Mouse (Mus musculus): Measurements from ENCODE around the gene Rnf8. TPM values are rescaled to one million over a fixed set of nuclear protein-coding genes. Genes with fewer than 3 reads are reported as not detected.

The Rnf8 gene
- total and polyA plus RNA-seq, 2 experiments = 8.8 to 15.2 TPM

DNA sequence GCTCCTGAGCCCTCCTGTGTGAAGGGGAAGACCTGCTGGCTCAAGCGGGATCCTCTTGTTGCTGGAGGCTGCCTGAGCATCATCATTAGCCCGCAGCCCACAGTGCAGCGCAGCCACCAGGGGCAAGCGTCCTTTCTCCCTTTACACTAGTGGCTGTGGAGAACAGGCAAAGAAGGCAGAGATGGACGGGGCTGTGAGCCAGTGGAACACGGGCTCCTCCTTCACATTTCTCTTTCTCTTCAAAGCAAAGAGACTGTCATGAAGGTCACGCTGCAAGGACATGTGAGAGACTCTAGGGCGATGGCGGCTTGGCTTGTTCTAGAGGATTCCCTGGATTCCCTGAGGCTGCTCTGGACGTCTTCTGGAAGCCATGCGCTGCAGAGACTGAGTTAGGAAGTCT lies 26.4 kb downstream of the Rnf8 start:
- no peaks in the 10 kb centered on the region for H3K79me2 ChIP-seq (ENCODE audit: control insufficient read depth, insufficient read depth, low read length)
- no peak overlapping the region for H3K27ac ChIP-seq (replicated peaks; ENCODE audit: insufficient read depth, low read depth, low read length)
- WGBS = 95% methylated on average over 11 of the region's 11 CpGs
- H3K4me3 ChIP-seq (ENCODE audit: insufficient read depth, low read depth, low read length) = no peak overlapping the region
- peaks cover 14% of the 10 kb centered on the region for H3K36me3 ChIP-seq (ENCODE audit: control insufficient read depth, insufficient read depth, low read length)
- DNase-seq (ENCODE audit: extremely low read depth, low read depth, low spot score) = no peak
- no peak overlapping the region for H3K9ac ChIP-seq (ENCODE audit: low read depth, low read length)
- TF ChIP-seq POLR2A (IDR thresholded peaks at IDR 0.05; ENCODE audit: extremely low read depth, insufficient read depth, low read length) (no peak), CTCF (IDR thresholded peaks at IDR 0.05; ENCODE audit: low read depth, low read length) (no peak)
- no peaks in the 10 kb centered on the region for H3K4me1 ChIP-seq (ENCODE audit: control insufficient read depth, insufficient read depth, low read length)
- no peaks in the 10 kb centered on the region for H3K27me3 ChIP-seq (ENCODE audit: control insufficient read depth, insufficient read depth, low read length)

DNA sequence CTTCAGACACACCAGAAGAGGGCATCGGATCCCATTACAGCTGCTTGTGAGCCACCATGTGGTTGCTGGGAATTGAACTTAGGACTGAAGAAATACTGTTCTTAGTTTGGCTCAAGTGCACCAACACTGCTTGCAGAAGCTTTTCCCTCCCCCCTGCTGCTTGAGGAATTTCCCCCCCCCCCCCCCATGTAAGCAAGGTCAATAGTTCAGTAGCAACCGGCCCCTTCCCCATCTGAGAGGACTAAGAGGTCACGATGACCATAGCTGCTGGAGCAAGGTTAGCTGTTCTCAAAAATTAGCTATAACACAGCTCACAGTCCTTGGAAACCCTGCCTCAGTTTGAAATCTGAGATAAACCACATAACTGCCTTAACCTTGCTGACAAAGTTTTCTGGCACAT lies 27.6 kb downstream of the Rnf8 start:
- Histone ChIP-seq H3K79me2 (ENCODE audit: control insufficient read depth, insufficient read depth, low read length) (no peaks in the 10 kb centered on the region), H3K4me1 (ENCODE audit: control insufficient read depth, insufficient read depth, low read length) (no peaks in the 10 kb centered on the region), H3K9ac (ENCODE audit: low read depth, low read length) (no peak overlapping the region), H3K27ac (replicated peaks; ENCODE audit: insufficient read depth, low read depth, low read length) (no peak overlapping the region), H3K36me3 (ENCODE audit: control insufficient read depth, insufficient read depth, low read length) (peaks cover 10% of the 10 kb centered on the region), H3K4me3 (ENCODE audit: insufficient read depth, low read depth, low read length) (no peak overlapping the region), H3K27me3 (ENCODE audit: control insufficient read depth, insufficient read depth, low read length) (no peaks in the 10 kb centered on the region)
- TF ChIP-seq CTCF (IDR thresholded peaks at IDR 0.05; ENCODE audit: low read depth, low read length) (no peak), POLR2A (IDR thresholded peaks at IDR 0.05; ENCODE audit: extremely low read depth, insufficient read depth, low read length) (no peak)
- 89% methylated on average over 3 of the region's 3 CpGs for WGBS
- no peak for DNase-seq (ENCODE audit: extremely low read depth, low read depth, low spot score)

DNA sequence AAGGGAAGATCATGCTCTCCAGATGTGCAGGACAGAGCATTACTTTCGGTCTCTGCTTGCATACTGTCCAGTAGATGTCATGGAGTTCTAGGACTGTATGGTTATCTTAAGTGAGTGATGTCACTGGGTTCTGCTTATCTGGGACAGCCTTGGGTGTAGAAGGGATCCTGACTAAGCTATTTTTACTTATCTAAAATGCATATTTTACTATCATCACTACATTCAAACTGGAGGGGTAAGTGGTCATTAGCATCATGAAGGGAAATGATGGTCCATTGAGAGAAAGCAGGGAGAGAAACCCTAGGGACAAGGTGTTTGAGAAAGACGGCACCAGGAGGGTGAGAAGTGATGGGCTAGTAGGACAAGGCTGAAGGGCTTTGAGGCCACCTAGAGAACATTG lies 43.7 kb downstream of the Rnf8 start:
- Histone ChIP-seq H3K9ac (ENCODE audit: low read depth, low read length) (no peak overlapping the region), H3K79me2 (ENCODE audit: control insufficient read depth, insufficient read depth, low read length) (peaks cover 5% of the 10 kb centered on the region; the same call in 1 of the 2 replicates), H3K27me3 (ENCODE audit: control insufficient read depth, insufficient read depth, low read length) (no peaks in the 10 kb centered on the region), H3K27ac (replicated peaks; ENCODE audit: insufficient read depth, low read depth, low read length) (no peak overlapping the region), H3K36me3 (ENCODE audit: control insufficient read depth, insufficient read depth, low read length) (peaks cover under 1% of the 10 kb centered on the region; the same call in 1 of the 2 replicates), H3K4me3 (ENCODE audit: insufficient read depth, low read depth, low read length) (no peak overlapping the region), H3K4me1 (ENCODE audit: control insufficient read depth, insufficient read depth, low read length) (no peaks in the 10 kb centered on the region; the same call in none of the 2 replicates)
- no peak for DNase-seq (ENCODE audit: extremely low read depth, low read depth, low spot score)
- 80% methylated on average over 2 of the region's 2 CpGs for WGBS
- TF ChIP-seq POLR2A (IDR thresholded peaks at IDR 0.05; ENCODE audit: extremely low read depth, insufficient read depth, low read length) (no peak), CTCF (IDR thresholded peaks at IDR 0.05; ENCODE audit: low read depth, low read length) (no peak)

DNA sequence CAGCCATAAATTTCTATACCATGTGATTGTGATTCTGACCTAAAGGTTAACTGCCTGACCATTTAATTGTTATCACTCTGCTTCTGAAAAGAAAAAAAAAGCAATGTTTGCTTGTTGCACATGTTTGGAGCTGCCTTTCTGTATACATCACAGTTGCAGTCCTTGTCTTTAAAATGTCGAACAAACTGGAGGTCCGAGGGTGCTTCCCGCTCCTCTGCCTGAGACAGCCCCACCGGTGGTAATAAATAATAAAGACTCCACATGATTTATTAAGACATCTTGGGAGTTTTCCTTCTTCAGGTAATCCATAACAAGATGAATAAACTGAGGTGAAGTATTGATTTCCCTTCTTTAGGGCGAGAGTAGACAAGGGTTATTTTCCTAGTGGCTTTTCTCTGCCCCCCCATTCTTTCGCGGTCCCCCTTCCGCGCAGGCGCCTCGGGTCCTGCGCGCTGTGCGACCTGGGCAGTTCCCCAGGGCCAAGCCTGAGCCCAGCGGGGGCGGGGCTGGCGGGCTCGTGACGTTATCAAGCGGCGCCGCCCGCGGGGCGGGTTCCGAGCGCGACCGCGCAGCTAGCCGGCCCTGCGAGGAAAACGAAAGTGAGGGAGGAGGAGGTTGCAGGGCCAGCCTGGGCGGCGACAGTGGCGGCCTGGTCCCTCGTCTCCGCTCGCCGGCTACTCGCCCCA lies 45.6 kb downstream of the Rnf8 start, which contains the start of gene Cmtr1:
TSS of gene Cmtr1 (plus strand) at position 520 of the 686 bp plus-strand sequence.
- peaks cover 16% of the 10 kb centered on the region; the same call in 1 of the 2 replicates for H3K79me2 ChIP-seq (ENCODE audit: control insufficient read depth, insufficient read depth, low read length)
- peak; percentile 73 for DNase-seq (ENCODE audit: extremely low read depth, low read depth, low spot score)
- peaks cover 13% of the 10 kb centered on the region for H3K36me3 ChIP-seq (ENCODE audit: control insufficient read depth, insufficient read depth, low read length)
- no peaks in the 10 kb centered on the region; the same call in none of the 2 replicates for H3K4me1 ChIP-seq (ENCODE audit: control insufficient read depth, insufficient read depth, low read length)
- peak within 1 kb of the TSS; percentile 88 for H3K4me3 ChIP-seq (ENCODE audit: insufficient read depth, low read depth, low read length)
- peak within 1 kb of the TSS; percentile 95 for H3K9ac ChIP-seq (ENCODE audit: low read depth, low read length)
- 1% methylated on average over 41 of the region's 41 CpGs for WGBS
- peak within 1 kb of the TSS; percentile 59 for H3K27ac ChIP-seq (replicated peaks; ENCODE audit: insufficient read depth, low read depth, low read length)
- H3K27me3 ChIP-seq (ENCODE audit: control insufficient read depth, insufficient read depth, low read length) = no peaks in the 10 kb centered on the region
- TF ChIP-seq POLR2A (IDR thresholded peaks at IDR 0.05; ENCODE audit: extremely low read depth, insufficient read depth, low read length) = peak; percentile 71
- no peak for TF ChIP-seq CTCF (IDR thresholded peaks at IDR 0.05; ENCODE audit: low read depth, low read length)

DNA sequence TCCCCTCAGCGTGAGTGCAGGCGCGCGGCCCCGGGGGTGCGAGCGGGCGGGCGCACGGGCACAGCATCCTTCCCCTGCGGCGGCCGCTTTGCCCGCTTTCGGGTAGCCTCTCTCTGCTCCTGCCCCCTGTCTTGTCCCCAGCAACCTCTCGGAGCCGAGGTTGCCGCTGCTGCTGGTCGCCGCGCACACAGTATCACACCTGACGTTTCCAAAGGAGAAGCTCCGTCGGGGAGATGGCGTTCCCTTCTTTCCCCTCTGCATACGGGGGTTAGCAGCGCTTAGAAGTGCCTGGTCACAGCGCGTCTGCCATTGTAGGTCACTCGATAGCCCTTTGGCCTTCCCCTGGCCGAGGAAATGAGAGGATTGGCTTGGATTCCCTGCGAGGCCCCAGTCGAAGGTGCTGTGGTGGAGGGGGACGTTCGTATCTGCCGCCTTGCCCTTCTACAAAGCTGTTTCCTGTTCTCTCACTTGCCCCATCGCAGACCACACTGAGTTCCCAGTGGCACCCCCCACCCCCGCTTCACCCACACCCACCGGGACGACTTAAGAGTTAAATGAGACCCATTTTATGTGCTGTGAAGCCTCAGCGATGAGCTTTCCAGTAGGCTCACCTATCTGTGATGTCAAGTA lies 46.3 kb downstream of the Rnf8 start:
- peak overlapping the region; percentile 88 for H3K4me3 ChIP-seq (ENCODE audit: insufficient read depth, low read depth, low read length)
- no peak for TF ChIP-seq POLR2A (IDR thresholded peaks at IDR 0.05; ENCODE audit: extremely low read depth, insufficient read depth, low read length)
- TF ChIP-seq CTCF (IDR thresholded peaks at IDR 0.05; ENCODE audit: low read depth, low read length) = no peak
- no peaks in the 10 kb centered on the region for H3K27me3 ChIP-seq (ENCODE audit: control insufficient read depth, insufficient read depth, low read length)
- H3K27ac ChIP-seq (replicated peaks; ENCODE audit: insufficient read depth, low read depth, low read length) = peak overlapping the region; percentile 59
- peaks cover 17% of the 10 kb centered on the region; the same call in 1 of the 2 replicates for H3K79me2 ChIP-seq (ENCODE audit: control insufficient read depth, insufficient read depth, low read length)
- no peaks in the 10 kb centered on the region; the same call in none of the 2 replicates for H3K4me1 ChIP-seq (ENCODE audit: control insufficient read depth, insufficient read depth, low read length)
- peaks cover 14% of the 10 kb centered on the region for H3K36me3 ChIP-seq (ENCODE audit: control insufficient read depth, insufficient read depth, low read length)
- WGBS = under 1% methylated on average over 41 of the region's 41 CpGs
- peak; percentile 63 for DNase-seq (ENCODE audit: extremely low read depth, low read depth, low spot score)
- peak overlapping the region; percentile 95 for H3K9ac ChIP-seq (ENCODE audit: low read depth, low read length)
